Mouse (Mus musculus): ENCODE measurements around the gene Itga9. TPM values are rescaled to one million over a fixed set of nuclear protein-coding genes. Genes with fewer than 3 reads are reported as not detected.

Gene Itga9
- polyA plus RNA-seq, 1 experiment from 2014 or later, result 0.74 TPM

DNA sequence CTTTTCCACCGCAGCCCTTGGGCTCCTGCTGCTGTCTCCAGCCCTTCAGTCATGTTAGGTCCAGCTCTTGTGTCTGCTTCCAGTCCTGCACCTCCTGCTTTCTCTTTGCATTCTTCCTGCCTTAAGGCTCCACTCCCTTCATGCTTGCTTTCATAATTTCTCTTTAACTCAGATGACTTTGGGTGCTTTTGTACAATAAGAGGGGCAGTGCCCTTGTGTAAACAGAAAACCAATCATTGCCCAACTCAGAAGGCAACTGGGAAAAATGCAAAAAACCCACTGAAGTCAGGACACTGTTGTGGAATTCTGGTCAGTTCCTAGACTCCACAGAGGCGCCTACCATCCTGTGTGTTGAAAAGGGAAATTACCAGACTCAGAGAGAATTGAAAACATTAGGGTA is 95.3 kb downstream of the Itga9 start:
- Histone ChIP-seq H3K27ac (ENCODE audit: low read depth, low read length) (no peak overlapping the region), H3K4me1 (ENCODE audit: control insufficient read depth, insufficient read depth, low read depth, low read length) (no peaks in the 10 kb centered on the region), H3K4me2 (ENCODE audit: low read length) (no peak overlapping the region), H3K9me3 (ENCODE audit: control insufficient read depth, low read length) (no peaks in the 10 kb centered on the region), H3K27me3 (replicated peaks; ENCODE audit: control insufficient read depth, insufficient read depth, low read length) (no peaks in the 10 kb centered on the region), H3K36me3 (ENCODE audit: control insufficient read depth, insufficient read depth, low read length) (no peaks in the 10 kb centered on the region), H3K9ac (ENCODE audit: low read depth, low read length) (no peak overlapping the region), H3K4me3 (ENCODE audit: low read length) (no peak overlapping the region)
- ATAC-seq, result no peak
- 87% methylated on average over 2 of the region's 2 CpGs for WGBS

DNA sequence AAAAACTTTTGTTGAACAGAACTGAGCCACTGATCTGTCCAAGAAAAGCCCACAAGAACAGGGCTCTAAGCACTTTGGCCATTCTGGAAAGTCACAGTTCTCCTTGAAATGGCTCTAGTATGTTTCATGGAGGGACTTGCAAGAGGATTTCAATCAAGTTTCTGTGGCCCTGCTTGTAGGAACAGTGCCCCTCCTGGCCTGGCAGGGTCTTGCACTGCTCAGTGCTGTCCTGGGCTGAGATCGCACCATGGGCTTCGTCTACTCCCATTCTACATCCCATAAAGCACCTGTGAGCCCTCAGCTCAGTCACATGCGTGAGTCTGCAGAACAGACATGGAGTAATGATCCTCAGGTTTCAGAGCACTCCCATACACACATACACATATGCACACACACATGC is 96.7 kb downstream of the Itga9 start:
- WGBS, result 83% methylated on average over 3 of the region's 3 CpGs
- H3K9me3 ChIP-seq (ENCODE audit: control insufficient read depth, low read length), result no peaks in the 10 kb centered on the region
- no peak for ATAC-seq
- no peak overlapping the region for H3K4me2 ChIP-seq (ENCODE audit: low read length)
- no peak overlapping the region for H3K4me3 ChIP-seq (ENCODE audit: low read length)
- no peaks in the 10 kb centered on the region for H3K36me3 ChIP-seq (ENCODE audit: control insufficient read depth, insufficient read depth, low read length)
- H3K27ac ChIP-seq (ENCODE audit: low read depth, low read length), result no peak overlapping the region
- no peak overlapping the region for H3K9ac ChIP-seq (ENCODE audit: low read depth, low read length)
- no peaks in the 10 kb centered on the region for H3K4me1 ChIP-seq (ENCODE audit: control insufficient read depth, insufficient read depth, low read depth, low read length)
- no peaks in the 10 kb centered on the region for H3K27me3 ChIP-seq (replicated peaks; ENCODE audit: control insufficient read depth, insufficient read depth, low read length)

DNA sequence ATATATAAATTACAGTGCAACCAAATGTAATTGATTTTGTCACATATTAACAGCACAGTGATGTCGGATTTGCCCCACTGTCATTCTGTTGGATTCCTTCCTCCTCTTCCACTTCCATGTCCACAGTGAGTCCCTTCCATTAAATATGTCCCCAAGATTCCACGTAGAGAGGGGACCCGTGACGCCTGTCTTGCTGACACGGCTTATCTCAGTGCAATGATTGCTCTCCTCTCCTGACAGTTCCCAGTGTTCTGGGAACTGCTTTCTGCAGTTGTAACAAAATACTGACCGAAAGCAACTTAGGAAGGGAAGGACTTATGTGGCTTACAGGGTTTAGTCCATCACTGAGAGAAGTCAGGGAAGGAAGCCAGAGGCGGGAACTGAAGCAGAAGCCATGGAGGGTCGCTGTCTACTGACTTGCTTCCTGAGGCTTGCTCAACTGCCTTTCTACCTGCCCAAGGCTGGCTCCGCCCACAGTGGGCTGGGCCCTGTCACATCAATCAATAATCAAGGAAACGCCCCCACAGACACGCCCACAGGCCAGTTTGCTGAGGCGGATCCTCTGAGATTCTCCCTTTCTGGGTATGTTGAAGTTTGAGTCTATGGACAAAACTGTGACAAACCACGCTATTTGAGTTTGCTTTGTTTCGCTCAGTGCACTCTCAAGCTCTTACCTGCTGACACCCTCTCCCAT is 99.0 kb downstream of the Itga9 start:
- Histone ChIP-seq H3K9ac (ENCODE audit: low read depth, low read length) (no peak overlapping the region), H3K36me3 (ENCODE audit: control insufficient read depth, insufficient read depth, low read length) (no peaks in the 10 kb centered on the region), H3K27ac (ENCODE audit: low read depth, low read length) (no peak overlapping the region), H3K4me2 (ENCODE audit: low read length) (no peak overlapping the region), H3K4me3 (ENCODE audit: low read length) (no peak overlapping the region), H3K27me3 (replicated peaks; ENCODE audit: control insufficient read depth, insufficient read depth, low read length) (no peaks in the 10 kb centered on the region), H3K9me3 (ENCODE audit: control insufficient read depth, low read length) (no peaks in the 10 kb centered on the region), H3K4me1 (ENCODE audit: control insufficient read depth, insufficient read depth, low read depth, low read length) (no peaks in the 10 kb centered on the region)
- 53% methylated on average over 14 of the region's 14 CpGs for WGBS
- no peak for ATAC-seq

DNA sequence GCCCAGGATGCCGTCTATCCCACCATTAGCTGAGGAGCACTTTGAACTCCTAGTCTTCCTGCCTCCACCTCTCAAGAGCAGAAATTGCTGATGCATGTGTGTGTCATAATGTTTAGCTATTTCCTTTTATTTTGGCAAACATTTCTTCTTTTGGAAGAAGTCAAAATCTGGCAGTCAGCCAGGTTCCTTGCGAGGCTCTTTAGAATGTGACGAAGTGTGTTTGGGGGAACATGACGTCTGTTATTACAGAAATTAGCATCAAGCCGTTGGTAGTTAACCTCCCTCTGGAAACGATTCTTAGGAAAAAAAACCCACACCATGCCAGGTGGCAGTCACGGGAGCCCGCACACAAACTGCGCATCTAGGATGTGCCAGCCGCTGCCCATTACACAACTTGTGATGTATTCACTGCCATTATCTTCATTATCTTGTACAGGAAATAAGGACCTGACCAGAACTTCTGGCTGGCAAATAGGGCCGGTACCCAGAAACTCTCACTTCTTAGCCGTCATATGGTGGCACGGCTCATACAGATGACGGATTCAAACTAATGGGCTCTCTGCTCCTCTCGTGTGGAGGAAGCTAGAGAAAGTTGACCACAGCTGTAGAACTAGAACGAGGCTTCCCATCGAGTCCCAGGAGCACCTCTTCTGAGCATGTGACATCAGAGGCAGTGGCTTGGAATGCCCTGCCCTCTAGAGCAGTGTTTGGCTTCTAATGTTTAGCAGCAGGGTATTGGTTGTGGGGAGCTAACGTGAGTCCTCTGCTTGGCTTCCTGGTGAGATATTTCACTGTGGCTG is 99.9 kb downstream of the Itga9 start:
- WGBS, result 54% methylated on average over 18 of the region's 18 CpGs
- Histone ChIP-seq H3K27ac (ENCODE audit: low read depth, low read length) (no peak overlapping the region), H3K4me2 (ENCODE audit: low read length) (no peak overlapping the region), H3K4me1 (ENCODE audit: control insufficient read depth, insufficient read depth, low read depth, low read length) (no peaks in the 10 kb centered on the region), H3K9ac (ENCODE audit: low read depth, low read length) (no peak overlapping the region), H3K9me3 (ENCODE audit: control insufficient read depth, low read length) (no peaks in the 10 kb centered on the region), H3K27me3 (replicated peaks; ENCODE audit: control insufficient read depth, insufficient read depth, low read length) (no peaks in the 10 kb centered on the region), H3K36me3 (ENCODE audit: control insufficient read depth, insufficient read depth, low read length) (no peaks in the 10 kb centered on the region), H3K4me3 (ENCODE audit: low read length) (no peak overlapping the region)
- no peak for ATAC-seq

DNA sequence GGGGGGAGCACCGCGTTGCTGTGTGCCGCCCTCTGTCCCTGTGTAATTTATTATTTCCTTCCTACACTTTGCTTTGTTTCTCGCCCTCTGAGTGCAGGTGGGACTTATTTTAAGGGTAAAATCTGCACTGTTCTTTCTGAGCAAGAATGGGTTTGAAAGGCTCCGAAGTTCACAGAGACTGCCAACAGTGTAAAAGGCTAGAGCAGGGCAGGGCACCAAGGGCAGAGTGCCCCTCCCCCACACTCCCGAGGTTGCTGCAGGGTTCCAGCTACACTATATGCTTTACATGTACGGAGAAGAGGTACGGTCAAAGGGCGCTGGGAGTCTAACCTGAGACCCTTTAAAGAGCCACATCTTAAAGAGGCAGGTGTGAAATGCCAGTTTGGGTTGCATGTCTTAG is 104.1 kb downstream of the Itga9 start:
- Histone ChIP-seq H3K9me3 (ENCODE audit: control insufficient read depth, low read length) (no peaks in the 10 kb centered on the region), H3K27me3 (replicated peaks; ENCODE audit: control insufficient read depth, insufficient read depth, low read length) (no peaks in the 10 kb centered on the region), H3K4me2 (ENCODE audit: low read length) (no peak overlapping the region), H3K27ac (ENCODE audit: low read depth, low read length) (no peak overlapping the region), H3K36me3 (ENCODE audit: control insufficient read depth, insufficient read depth, low read length) (no peaks in the 10 kb centered on the region), H3K4me3 (ENCODE audit: low read length) (no peak overlapping the region), H3K9ac (ENCODE audit: low read depth, low read length) (no peak overlapping the region), H3K4me1 (ENCODE audit: control insufficient read depth, insufficient read depth, low read depth, low read length) (no peaks in the 10 kb centered on the region)
- 70% methylated on average over 9 of the region's 9 CpGs for WGBS
- no peak for ATAC-seq

DNA sequence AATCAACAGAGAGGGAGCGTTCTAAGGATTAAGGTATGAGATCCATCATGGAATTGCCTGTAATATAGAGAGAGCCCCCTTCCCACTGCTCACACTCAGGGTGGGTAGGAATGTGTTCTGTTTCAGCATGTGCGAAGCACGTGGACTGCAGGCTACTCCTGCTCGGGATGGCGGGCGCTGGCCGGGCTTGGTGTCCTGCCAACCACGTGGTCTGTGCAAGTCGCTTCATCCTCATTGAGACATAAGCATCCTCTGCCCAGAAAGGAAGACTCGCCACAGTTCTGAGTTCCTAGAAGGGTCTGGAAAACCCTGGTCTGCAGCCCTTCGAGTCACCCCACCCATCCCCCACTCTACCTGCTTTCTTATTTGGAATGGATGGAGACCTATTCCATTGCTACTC is 105.3 kb downstream of the Itga9 start:
- Histone ChIP-seq H3K36me3 (ENCODE audit: control insufficient read depth, insufficient read depth, low read length) (no peaks in the 10 kb centered on the region), H3K27me3 (replicated peaks; ENCODE audit: control insufficient read depth, insufficient read depth, low read length) (no peaks in the 10 kb centered on the region), H3K27ac (ENCODE audit: low read depth, low read length) (no peak overlapping the region), H3K4me1 (ENCODE audit: control insufficient read depth, insufficient read depth, low read depth, low read length) (no peaks in the 10 kb centered on the region), H3K9me3 (ENCODE audit: control insufficient read depth, low read length) (no peaks in the 10 kb centered on the region), H3K9ac (ENCODE audit: low read depth, low read length) (no peak overlapping the region), H3K4me2 (ENCODE audit: low read length) (no peak overlapping the region), H3K4me3 (ENCODE audit: low read length) (no peak overlapping the region)
- WGBS, result 93% methylated on average over 11 of the region's 11 CpGs
- ATAC-seq, result no peak

DNA sequence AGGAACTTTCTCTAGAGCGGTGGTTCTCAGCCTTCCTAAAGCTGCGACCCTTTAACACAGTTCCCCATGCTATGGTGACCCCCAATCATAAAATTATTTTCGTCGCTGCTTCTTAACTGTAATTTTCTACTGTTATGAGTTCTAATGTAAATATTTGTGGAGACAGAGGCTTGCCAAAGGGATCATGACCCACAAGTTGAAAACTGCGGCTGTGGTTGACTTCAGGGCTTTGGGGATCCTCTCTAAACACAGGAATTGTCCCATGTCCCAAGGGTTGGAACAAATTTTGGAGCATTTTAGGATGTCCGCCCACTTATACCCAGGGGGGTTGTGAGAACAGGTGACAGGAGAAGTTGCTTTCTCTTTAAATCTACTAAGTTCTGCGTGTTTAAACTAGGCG is 107.0 kb downstream of the Itga9 start:
- no peaks in the 10 kb centered on the region for H3K4me1 ChIP-seq (ENCODE audit: control insufficient read depth, insufficient read depth, low read depth, low read length)
- 87% methylated on average over 8 of the region's 8 CpGs for WGBS
- H3K9ac ChIP-seq (ENCODE audit: low read depth, low read length), result no peak overlapping the region
- H3K4me3 ChIP-seq (ENCODE audit: low read length), result no peak overlapping the region
- no peak overlapping the region for H3K4me2 ChIP-seq (ENCODE audit: low read length)
- no peak overlapping the region for H3K27ac ChIP-seq (ENCODE audit: low read depth, low read length)
- no peaks in the 10 kb centered on the region for H3K27me3 ChIP-seq (replicated peaks; ENCODE audit: control insufficient read depth, insufficient read depth, low read length)
- H3K36me3 ChIP-seq (ENCODE audit: control insufficient read depth, insufficient read depth, low read length), result no peaks in the 10 kb centered on the region
- no peak for ATAC-seq
- no peaks in the 10 kb centered on the region for H3K9me3 ChIP-seq (ENCODE audit: control insufficient read depth, low read length)

DNA sequence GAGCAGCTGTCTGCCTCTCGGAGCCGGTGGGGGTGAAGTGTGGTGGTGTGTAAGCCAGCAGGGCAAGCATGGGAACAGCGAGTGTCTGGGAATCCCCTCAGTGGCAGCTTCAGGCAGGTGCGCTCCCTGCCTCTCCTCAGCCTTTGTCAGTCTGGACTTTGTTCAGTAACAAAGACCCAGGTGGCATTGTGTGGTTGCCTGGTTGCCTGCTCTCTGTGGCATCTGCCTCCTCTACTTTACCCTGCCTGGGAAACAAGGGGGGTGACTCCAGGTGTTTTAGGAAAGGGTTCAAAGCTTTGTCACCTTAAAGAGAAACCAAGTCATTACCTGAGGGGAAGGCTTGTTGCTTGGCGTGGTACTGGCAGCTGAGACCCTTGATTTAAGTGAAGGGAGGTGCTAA is 108.0 kb downstream of the Itga9 start:
- Histone ChIP-seq H3K4me3 (ENCODE audit: low read length) (no peak overlapping the region), H3K4me1 (ENCODE audit: control insufficient read depth, insufficient read depth, low read depth, low read length) (no peaks in the 10 kb centered on the region), H3K27ac (ENCODE audit: low read depth, low read length) (no peak overlapping the region), H3K9ac (ENCODE audit: low read depth, low read length) (no peak overlapping the region), H3K9me3 (ENCODE audit: control insufficient read depth, low read length) (no peaks in the 10 kb centered on the region), H3K4me2 (ENCODE audit: low read length) (no peak overlapping the region), H3K36me3 (ENCODE audit: control insufficient read depth, insufficient read depth, low read length) (no peaks in the 10 kb centered on the region), H3K27me3 (replicated peaks; ENCODE audit: control insufficient read depth, insufficient read depth, low read length) (no peaks in the 10 kb centered on the region)
- ATAC-seq, result no peak
- WGBS, result 78% methylated on average over 5 of the region's 5 CpGs

DNA sequence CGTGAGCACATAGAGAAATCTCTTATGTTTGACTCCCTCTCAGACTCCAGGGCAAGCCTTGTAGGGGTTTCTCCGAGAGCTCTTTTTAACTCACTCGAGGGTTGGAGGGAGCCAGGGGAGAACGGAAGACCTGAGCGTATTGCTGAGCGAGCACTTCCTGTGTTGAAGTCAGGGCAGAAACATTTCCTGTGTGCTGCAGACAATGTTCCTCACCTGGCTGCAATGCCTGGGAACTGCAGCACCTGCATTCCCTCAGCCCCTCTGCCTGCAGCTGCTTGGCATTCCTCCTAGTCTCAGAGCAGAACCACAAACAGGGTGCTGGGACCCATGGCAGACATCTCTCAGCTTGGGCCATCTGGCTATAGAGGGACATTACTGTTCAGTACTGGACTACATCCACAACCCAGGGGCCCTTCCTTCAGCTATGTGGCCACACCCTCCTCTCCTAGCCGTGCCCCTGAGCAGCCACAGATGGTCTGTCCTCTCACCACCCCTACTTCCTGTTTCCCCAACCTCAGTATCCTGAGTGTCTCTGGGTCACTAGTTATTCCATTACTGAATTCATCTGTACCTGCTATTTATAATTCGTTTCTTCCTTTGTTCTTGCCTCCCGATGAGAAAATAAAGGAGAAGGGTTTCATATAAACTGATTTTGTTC is 109.6 kb downstream of the Itga9 start:
- Histone ChIP-seq H3K27ac (ENCODE audit: low read depth, low read length) (no peak overlapping the region), H3K4me2 (ENCODE audit: low read length) (no peak overlapping the region), H3K4me3 (ENCODE audit: low read length) (no peak overlapping the region), H3K36me3 (ENCODE audit: control insufficient read depth, insufficient read depth, low read length) (no peaks in the 10 kb centered on the region), H3K9me3 (ENCODE audit: control insufficient read depth, low read length) (no peaks in the 10 kb centered on the region), H3K27me3 (replicated peaks; ENCODE audit: control insufficient read depth, insufficient read depth, low read length) (no peaks in the 10 kb centered on the region), H3K4me1 (ENCODE audit: control insufficient read depth, insufficient read depth, low read depth, low read length) (no peaks in the 10 kb centered on the region), H3K9ac (ENCODE audit: low read depth, low read length) (no peak overlapping the region)
- 82% methylated on average over 9 of the region's 9 CpGs for WGBS
- ATAC-seq, result no peak
